Mouse (Mus musculus) heart, adult 11 months (tissue): ENCODE measurements around the gene Zfp169.
A peak's percentile ranks its signal among the peaks of the same experiment; 100 is the strongest.
"Not testable (repeated sequence)": the region's sequence is repeated elsewhere in the genome, so short reads cannot be mapped to it uniquely, and the experiment has no call there.

ENCODE experiments used
- DNase-seq: peaks from one replicate; pipeline ENCODE4 v3.0.0; 2022

Gene Zfp169

GRCm38 (mm10) chr13:48513003-48513929, at the start of gene Zfp169, which contains the start of gene A830005F24Rik:
Zfp169 (minus strand) TSS chr13:48513451.
A830005F24Rik (plus strand) TSS chr13:48513570.
- DNase-seq = peak; percentile 99

GRCm38 (mm10) chr13:48562336-48562735, 49.1 kb upstream of the Zfp169 start:
- peak; percentile 96 for DNase-seq

- DNase-seq = peak; percentile 81
Observed at GRCm38 (mm10) chr13:48561481-48561880, 48.2 kb upstream of the Zfp169 start.

- peak; percentile 56 for DNase-seq
Observed at GRCm38 (mm10) chr13:48555976-48556375, 42.7 kb upstream of the Zfp169 start.

- peak; percentile 63 for DNase-seq
Observed at GRCm38 (mm10) chr13:48554552-48554951, 41.3 kb upstream of the Zfp169 start.

GRCm38 (mm10) chr13:48553511-48553910, 40.3 kb upstream of the Zfp169 start:
- DNase-seq = no peak

GRCm38 (mm10) chr13:48552181-48553090, 39.2 kb upstream of the Zfp169 start:
- peak; percentile 99 for DNase-seq

- peak; percentile 90 for DNase-seq
Observed at GRCm38 (mm10) chr13:48548296-48548695, 35.0 kb upstream of the Zfp169 start.

- peak; percentile 89 for DNase-seq
Observed at GRCm38 (mm10) chr13:48547623-48548022, 34.4 kb upstream of the Zfp169 start.

- DNase-seq = peak; percentile 100
Observed at GRCm38 (mm10) chr13:48546330-48546917, 33.2 kb upstream of the Zfp169 start.

GRCm38 (mm10) chr13:48545476-48546281, 32.4 kb upstream of the Zfp169 start:
- DNase-seq = peak; percentile 100

- peak; percentile 81 for DNase-seq
Observed at GRCm38 (mm10) chr13:48544867-48545266, 31.6 kb upstream of the Zfp169 start.

- peak; percentile 73 for DNase-seq
Observed at GRCm38 (mm10) chr13:48544391-48544790, 31.1 kb upstream of the Zfp169 start.

- DNase-seq = peak; percentile 59
Observed at GRCm38 (mm10) chr13:48540488-48540887, 27.2 kb upstream of the Zfp169 start.

GRCm38 (mm10) chr13:48533441-48533840, 20.2 kb upstream of the Zfp169 start:
- DNase-seq = peak; percentile 67

GRCm38 (mm10) chr13:48531448-48531847, 18.2 kb upstream of the Zfp169 start:
- DNase-seq = no peak

GRCm38 (mm10) chr13:48530685-48531084, 17.4 kb upstream of the Zfp169 start:
- peak; percentile 94 for DNase-seq

GRCm38 (mm10) chr13:48529028-48529427, 15.8 kb upstream of the Zfp169 start:
- DNase-seq = no peak

- peak; percentile 94 for DNase-seq
Observed at GRCm38 (mm10) chr13:48528123-48528871, 15.0 kb upstream of the Zfp169 start.

GRCm38 (mm10) chr13:48525745-48526144, 12.5 kb upstream of the Zfp169 start:
- DNase-seq = no peak

- DNase-seq = not testable (repeated sequence)
Observed at GRCm38 (mm10) chr13:48519122-48519521, 5.9 kb upstream of the Zfp169 start.
